Mouse (Mus musculus) kidney, postnatal 25 days (tissue): ENCODE measurements around the gene Cep70.

Experiments
- DNase-seq, 2 experiments: peaks; one replicate each; pipeline ENCODE4 v3.0.0; 2021; ENCODE audit warnings: mixed read lengths in 2 of 2

Gene Cep70

DNA sequence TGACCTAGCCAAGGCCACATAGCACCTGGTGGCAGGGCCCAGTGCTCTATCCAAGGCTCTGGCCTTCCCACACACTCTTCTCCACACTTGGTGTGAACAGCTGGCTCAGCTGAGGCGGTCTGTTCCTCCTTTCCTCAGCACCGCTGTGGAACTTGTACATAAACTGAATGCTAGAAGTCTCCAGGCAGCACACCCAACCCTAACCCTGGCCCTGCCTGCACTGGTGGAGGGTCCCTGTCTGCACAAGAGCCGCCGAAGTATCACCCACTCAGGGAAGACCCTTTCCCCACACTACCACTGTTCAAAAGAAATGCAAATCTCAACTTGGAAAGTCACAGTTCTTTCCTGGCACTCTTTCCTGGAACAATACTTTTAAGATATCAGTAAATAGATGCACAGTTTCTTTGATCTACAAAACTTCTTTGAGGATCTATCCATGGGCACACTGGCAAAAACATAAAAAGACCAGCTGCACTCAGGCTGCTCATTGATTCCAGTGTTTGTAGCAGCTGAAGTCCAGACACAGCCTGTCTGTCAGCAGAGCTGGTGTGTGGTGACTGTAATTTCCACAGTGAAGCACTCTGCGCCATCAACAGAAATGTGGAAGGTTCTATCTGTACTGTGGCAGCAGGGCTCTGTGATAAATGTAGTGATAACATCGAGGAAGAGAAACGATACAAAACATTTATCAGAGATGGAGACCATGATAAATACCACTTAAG lies 82.2 kb downstream of the Cep70 start:
- no peak for DNase-seq

DNA sequence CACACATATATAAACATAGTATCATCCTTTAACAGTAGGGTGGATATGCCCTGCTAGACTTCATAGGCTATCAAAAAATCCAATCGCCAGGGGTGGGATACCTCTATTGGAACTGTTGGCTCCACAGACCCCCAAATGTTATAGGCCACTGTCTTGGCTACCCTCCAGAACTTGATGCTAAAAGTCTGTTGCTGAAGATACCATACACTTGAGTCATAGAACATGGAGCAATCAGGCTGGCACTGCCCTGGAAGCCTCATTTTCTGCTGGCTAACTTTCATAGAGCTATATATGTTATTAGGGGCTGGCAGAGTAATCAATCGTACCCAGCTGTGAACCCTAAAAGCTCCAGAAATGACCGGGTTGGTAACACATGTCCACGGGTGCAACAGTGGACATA lies 82.8 kb downstream of the Cep70 start:
- no peak for DNase-seq

DNA sequence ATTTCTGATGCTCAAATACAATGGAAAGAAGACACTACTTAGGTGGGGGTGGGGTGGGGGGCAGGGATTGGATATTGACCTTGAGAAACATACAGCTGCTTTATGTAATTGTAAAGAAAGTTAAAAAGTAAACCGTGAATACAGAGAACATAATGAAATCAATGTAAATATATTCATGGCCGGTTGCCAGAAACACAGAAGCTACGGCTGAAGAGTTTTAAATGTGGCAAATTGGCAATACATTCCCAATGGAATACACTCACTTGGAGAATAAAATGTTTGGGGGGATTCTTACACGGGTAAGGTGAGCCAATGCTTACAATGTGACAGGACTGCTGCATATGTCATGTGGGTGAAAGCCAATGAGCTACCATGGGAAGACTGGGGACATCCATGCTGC lies 83.7 kb downstream of the Cep70 start:
- no peak for DNase-seq

DNA sequence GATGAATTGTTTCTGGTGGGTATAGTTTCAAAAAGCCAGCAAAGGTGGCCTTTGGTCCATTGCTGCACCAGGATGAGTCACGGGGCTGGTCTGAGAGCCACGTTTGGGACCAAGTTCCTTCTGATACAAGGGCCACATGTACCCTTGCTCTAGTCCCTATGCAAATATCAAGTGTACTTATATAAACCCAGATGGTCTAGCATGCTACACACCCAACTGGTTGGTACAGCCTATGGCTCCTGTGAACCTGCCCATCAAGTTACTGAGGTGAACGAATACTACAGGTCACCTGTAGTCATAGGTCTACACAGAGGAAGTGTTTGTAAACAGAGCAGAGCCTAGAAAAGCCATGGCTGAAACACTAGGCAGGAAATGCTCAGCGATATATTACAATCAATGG lies 93.4 kb downstream of the Cep70 start:
- no peak for DNase-seq

DNA sequence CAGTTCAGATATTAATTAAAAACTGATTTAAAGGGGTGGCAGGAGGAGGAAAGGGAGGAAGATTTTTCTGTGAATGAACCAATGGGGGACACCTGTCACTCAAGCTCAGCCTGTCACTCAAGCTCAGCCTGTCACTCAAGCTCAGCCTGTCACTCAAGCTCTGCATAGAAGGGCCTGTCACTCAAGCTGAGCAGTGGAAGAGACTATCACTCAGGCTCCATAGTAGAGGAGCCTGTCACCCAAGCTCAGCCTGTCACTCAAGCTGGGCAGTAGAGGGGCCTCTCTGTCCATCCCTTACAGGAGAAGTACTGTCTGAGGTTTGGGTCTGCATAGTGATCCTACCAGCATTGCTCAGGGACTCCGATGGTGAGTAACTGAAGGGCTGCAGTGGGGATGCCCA lies 95.1 kb downstream of the Cep70 start:
- no peak for DNase-seq

DNA sequence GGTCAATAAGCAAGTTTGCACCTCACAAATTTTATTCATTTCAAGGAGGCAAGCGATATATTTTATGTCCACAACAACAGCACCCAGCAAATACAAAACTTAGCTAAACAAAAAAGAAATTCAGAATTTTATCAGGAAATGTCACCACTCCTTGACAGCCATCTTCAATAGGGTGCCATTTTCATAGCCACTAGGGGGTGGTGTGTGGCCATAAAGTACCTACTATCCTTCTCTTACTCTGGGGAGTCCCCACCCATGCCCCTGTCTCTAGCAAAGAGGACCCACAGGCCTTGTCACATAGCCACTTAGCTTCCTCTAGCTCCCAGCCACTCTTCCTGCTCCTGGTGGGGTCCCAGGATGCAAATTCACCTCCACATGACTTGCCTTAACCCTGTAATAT lies 96.0 kb downstream of the Cep70 start:
- no peak for DNase-seq

DNA sequence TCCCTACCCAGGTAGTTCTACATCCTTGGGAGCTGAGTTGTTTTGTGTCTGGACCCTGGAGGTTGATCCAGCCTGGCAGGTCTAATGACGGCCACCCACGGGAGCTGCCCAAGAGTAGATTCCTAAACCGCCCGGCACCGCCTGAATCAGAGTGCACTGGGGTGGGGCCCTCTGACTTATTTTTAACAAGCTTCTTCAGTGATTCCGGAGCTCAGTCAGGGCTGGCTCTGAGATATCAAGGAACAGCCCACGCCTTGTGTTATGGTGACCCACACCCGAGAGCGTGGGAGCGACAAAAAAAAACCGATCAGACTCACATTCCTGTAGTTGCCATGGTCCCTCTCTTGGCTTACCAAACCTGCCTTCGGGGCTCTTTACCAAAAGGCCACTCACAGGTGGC lies 97.0 kb downstream of the Cep70 start:
- DNase-seq = no peak

DNA sequence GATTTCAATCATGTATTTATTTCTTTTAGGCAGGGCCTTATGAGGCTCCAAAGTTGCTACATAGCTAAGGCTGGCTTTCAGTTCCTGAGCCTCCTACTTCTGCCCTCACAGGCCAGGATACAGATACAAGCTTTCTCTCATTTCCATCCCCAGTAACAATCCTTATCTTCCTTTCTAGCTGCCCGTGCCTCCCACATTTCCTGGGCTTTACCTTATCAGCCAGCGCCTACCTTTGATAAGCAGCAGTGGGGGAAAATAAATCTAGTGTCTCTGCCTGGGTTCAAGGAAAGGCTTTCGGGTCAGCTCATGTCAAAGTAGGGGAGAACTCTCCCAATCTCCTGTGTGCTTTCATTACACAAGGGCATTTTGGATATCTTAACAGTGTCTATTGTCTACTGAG lies 98.4 kb downstream of the Cep70 start:
- DNase-seq = no peak

DNA sequence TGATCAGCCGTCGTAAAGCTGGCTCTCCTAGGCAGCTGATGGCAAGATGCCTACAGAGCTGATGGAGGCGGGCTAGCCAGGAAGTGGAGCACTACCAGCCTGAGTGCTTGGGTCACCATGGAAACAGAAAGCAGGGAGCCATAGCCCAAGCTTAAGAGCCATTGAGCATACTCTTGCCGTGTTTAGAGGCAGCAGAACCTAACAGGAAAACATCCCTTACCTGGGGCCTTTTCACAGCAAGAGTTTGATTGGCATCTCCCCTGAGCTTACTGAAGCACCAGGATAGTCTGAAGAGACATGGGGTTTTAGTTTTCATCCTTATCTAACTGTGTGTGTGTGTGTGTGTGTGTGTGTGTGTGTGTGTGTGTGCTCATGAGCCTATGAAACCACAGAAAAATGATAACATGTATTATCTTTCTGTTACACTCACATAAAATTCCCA lies 102.2 kb downstream of the Cep70 start:
- DNase-seq = no peak
